Comparison of ENCODE assay signal across 8 mouse cellular contexts in the genomic region with DNA sequence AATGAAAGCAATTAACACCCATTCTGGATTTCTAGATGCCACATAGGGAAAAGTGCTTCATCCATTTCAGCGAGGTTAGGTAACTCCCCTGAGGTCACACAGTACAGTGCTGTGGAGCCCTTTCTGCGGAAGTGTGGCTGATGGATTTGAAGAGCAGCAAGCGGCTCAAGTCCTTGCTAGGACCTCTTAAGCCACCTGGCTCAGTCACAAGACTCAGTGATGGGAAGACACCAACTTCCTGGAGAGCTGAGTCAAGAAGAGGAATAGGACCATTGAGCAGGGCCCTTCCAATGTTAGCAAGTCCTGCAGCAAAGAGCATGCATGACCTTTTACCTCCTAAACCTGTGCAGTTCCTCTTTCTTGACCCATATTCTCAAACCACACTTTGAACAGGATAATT. TPM values are rescaled to one million over a fixed set of nuclear protein-coding genes. Genes with fewer than 3 reads are reported as not detected.
DNase-seq lines count a peak whose midpoint lies in the region; ATAC-seq and TF ChIP-seq lines count a peak whose summit lies in the region.

No protein-coding gene starts in this region.

- no peak for TF ChIP-seq CTCF in kidney, adult 2 months (conservative IDR thresholded peaks at IDR 0.05; ENCODE audit: insufficient read depth, insufficient read length, low read depth, low read length)

- H3K4me3 ChIP-seq in kidney, embryonic 16.5 days (ENCODE audit: low read length): 0 out of 2 replicates have a peak overlapping the region, but pooled peaks have one; percentile 62
- H3K4me3 ChIP-seq in kidney, adult 2 months (ENCODE audit: insufficient read depth, low read depth, low read length): no peak overlapping the region
- H3K4me3 ChIP-seq in midbrain, embryonic 15.5 days: peak overlapping the region; percentile 68

- no peak overlapping the region for H3K9ac ChIP-seq in kidney, embryonic 16.5 days (replicated peaks; ENCODE audit: low read length)
- peak overlapping the region; percentile 84 for H3K9ac ChIP-seq in midbrain, embryonic 15.5 days

- no peak for DNase-seq in kidney, adult 2 months
- DNase-seq in brain, adult 2 months (ENCODE audit: low read depth, low spot score): peak; percentile 31
- no peak for DNase-seq in cerebellum, postnatal 4 days (ENCODE audit: low spot score in 2 of 2)
- no peak for DNase-seq in right cerebral cortex, postnatal 25 days

- no peaks in the 10 kb centered on the region for H3K9me3 ChIP-seq in kidney, embryonic 16.5 days (ENCODE audit: low read length)
- H3K9me3 ChIP-seq in midbrain, embryonic 15.5 days: no peaks in the 10 kb centered on the region

- TF ChIP-seq POLR2A in kidney, adult 2 months (IDR thresholded peaks at IDR 0.05; ENCODE audit: low read depth, low read length): no peak

- H3K4me2 ChIP-seq in kidney, embryonic 16.5 days (replicated peaks; ENCODE audit: low read depth, low read length): peak overlapping the region; percentile 98
- peak overlapping the region; percentile 77 for H3K4me2 ChIP-seq in midbrain, embryonic 15.5 days

- H3K4me1 ChIP-seq in kidney, embryonic 16.5 days (ENCODE audit: insufficient read depth, low read length): no peaks in the 10 kb centered on the region
- no peaks in the 10 kb centered on the region for H3K4me1 ChIP-seq in kidney, adult 2 months (ENCODE audit: control insufficient read depth, insufficient read depth, low read length)
- peaks cover 8% of the 10 kb centered on the region for H3K4me1 ChIP-seq in midbrain, embryonic 15.5 days

- H3K27ac ChIP-seq in kidney, embryonic 16.5 days (ENCODE audit: low read length): no peak overlapping the region
- no peak overlapping the region for H3K27ac ChIP-seq in kidney, adult 2 months (ENCODE audit: insufficient read depth, low read depth, low read length)
- H3K27ac ChIP-seq in midbrain, embryonic 15.5 days: no peak overlapping the region

- 71% methylated on average over 3 of the region's 3 CpGs for WGBS in kidney, embryonic 16.5 days
- WGBS in kidney, adult 2 months: 74% methylated on average over 3 of the region's 3 CpGs
- WGBS in midbrain, embryonic 15.5 days: 59% methylated on average over 3 of the region's 3 CpGs

- H3K36me3 ChIP-seq in kidney, embryonic 16.5 days (ENCODE audit: insufficient read depth, low read length): no peaks in the 10 kb centered on the region
- H3K36me3 ChIP-seq in kidney, adult 2 months (ENCODE audit: control insufficient read depth, insufficient read depth, low read length): no peaks in the 10 kb centered on the region
- no peaks in the 10 kb centered on the region for H3K36me3 ChIP-seq in midbrain, embryonic 15.5 days (replicated peaks)

- peaks cover 41% of the 10 kb centered on the region for H3K27me3 ChIP-seq in kidney, embryonic 16.5 days (ENCODE audit: insufficient read depth, low read length)
- no peaks in the 10 kb centered on the region for H3K27me3 ChIP-seq in kidney, adult 2 months (replicated peaks; ENCODE audit: control insufficient read depth, insufficient read depth, low read length)
- H3K27me3 ChIP-seq in midbrain, embryonic 15.5 days (replicated peaks): peaks cover 14% of the 10 kb centered on the region

- ATAC-seq in kidney, embryonic 16.5 days (ENCODE audit: low FRiP score, low TSS enrichment): no peak
- ATAC-seq in granulocyte monocyte progenitor cell, adult 5-6 weeks (replicated peaks; ENCODE audit: poor library complexity, severe bottlenecking): peak; percentile 36
- no peak for ATAC-seq in midbrain, embryonic 15.5 days (replicated peaks)
- no peak for ATAC-seq in frontal cortex, adult (ENCODE audit: low TSS enrichment)

RNA-seq across cellular contexts. Expression of a gene that starts 1.5 kb away (rescaled TPM):
- 2.4 and 2.7 TPM in 2 replicates for polyA plus RNA-seq in kidney, embryonic 16.5 days (2015; fragmentation: Nextera tagmentation; extraction: Ambion mirVana)
- 2.5 and 3.7 TPM in 2 replicates for polyA plus RNA-seq in kidney, adult 2 months (2012; rRNA removed)
- 1.2 TPM in 1 of 2 replicates, not detected in the other for total RNA-seq in granulocyte monocyte progenitor cell, adult 5-6 weeks (2014; fragmentation: Nextera tagmentation)
- total RNA-seq in granulocyte monocyte progenitor cell, adult 5-6 weeks (2017): 0.05 and 0.22 TPM in 2 replicates
- 38.3 and 45.0 TPM in 2 replicates for polyA plus RNA-seq in midbrain, embryonic 15.5 days (2015; fragmentation: Nextera tagmentation; extraction: Ambion mirVana)
